Mouse (Mus musculus): ENCODE data around the gene Samd14. TPM values are rescaled to one million over a fixed set of nuclear protein-coding genes. Genes with fewer than 3 reads are reported as not detected.

Gene Samd14
- polyA plus RNA-seq, 1 experiment: 0.75 TPM

GRCm38 (mm10) chr11:95026849-95027248 lies 17.2 kb downstream of the Samd14 start:
- no peak overlapping the region for H3K27ac ChIP-seq (ENCODE audit: control insufficient read depth, insufficient read depth, low read depth, low read length)
- H3K36me3 ChIP-seq (ENCODE audit: control insufficient read depth, insufficient read depth, low read length): 0 out of 2 replicates have a peak, but pooled peaks cover 1% of the 10 kb centered on the region
- no peaks in the 10 kb centered on the region for H3K4me1 ChIP-seq (ENCODE audit: control insufficient read depth, insufficient read depth, low read length)
- no peaks in the 10 kb centered on the region for H3K27me3 ChIP-seq (ENCODE audit: control insufficient read depth, insufficient read depth, low read length)
- H3K4me3 ChIP-seq (ENCODE audit: control insufficient read depth, low read depth, low read length): no peak overlapping the region
- TF ChIP-seq CTCF (IDR thresholded peaks at IDR 0.05; ENCODE audit: control insufficient read depth, insufficient read depth, insufficient replicate concordance, low read depth, low read length) (no peak), POLR2A (IDR thresholded peaks at IDR 0.05; ENCODE audit: control insufficient read depth, low read depth, low read length) (no peak)

- Histone ChIP-seq H3K27ac (ENCODE audit: control insufficient read depth, insufficient read depth, low read depth, low read length) (no peak overlapping the region), H3K27me3 (ENCODE audit: control insufficient read depth, insufficient read depth, low read length) (no peaks in the 10 kb centered on the region), H3K4me1 (ENCODE audit: control insufficient read depth, insufficient read depth, low read length) (no peaks in the 10 kb centered on the region), H3K36me3 (ENCODE audit: control insufficient read depth, insufficient read depth, low read length) (peaks cover 1% of the 10 kb centered on the region; the same call in 1 of the 2 replicates), H3K4me3 (ENCODE audit: control insufficient read depth, low read depth, low read length) (no peak overlapping the region)
- no peak for TF ChIP-seq POLR2A (IDR thresholded peaks at IDR 0.05; ENCODE audit: control insufficient read depth, low read depth, low read length)
- no peak for TF ChIP-seq CTCF (IDR thresholded peaks at IDR 0.05; ENCODE audit: control insufficient read depth, insufficient read depth, insufficient replicate concordance, low read depth, low read length)
Measured at GRCm38 (mm10) chr11:95027850-95028470, 18.3 kb downstream of the Samd14 start.

GRCm38 (mm10) chr11:95032945-95033344 lies 23.3 kb downstream of the Samd14 start:
- Histone ChIP-seq H3K4me3 (ENCODE audit: control insufficient read depth, low read depth, low read length) (no peak overlapping the region), H3K36me3 (ENCODE audit: control insufficient read depth, insufficient read depth, low read length) (peaks cover 1% of the 10 kb centered on the region; the same call in 1 of the 2 replicates), H3K4me1 (ENCODE audit: control insufficient read depth, insufficient read depth, low read length) (no peaks in the 10 kb centered on the region), H3K27me3 (ENCODE audit: control insufficient read depth, insufficient read depth, low read length) (no peaks in the 10 kb centered on the region), H3K27ac (ENCODE audit: control insufficient read depth, insufficient read depth, low read depth, low read length) (no peak overlapping the region)
- TF ChIP-seq CTCF (IDR thresholded peaks at IDR 0.05; ENCODE audit: control insufficient read depth, insufficient read depth, insufficient replicate concordance, low read depth, low read length) (no peak), POLR2A (IDR thresholded peaks at IDR 0.05; ENCODE audit: control insufficient read depth, low read depth, low read length) (no peak)

GRCm38 (mm10) chr11:95033617-95034016 lies 23.9 kb downstream of the Samd14 start:
- Histone ChIP-seq H3K4me1 (ENCODE audit: control insufficient read depth, insufficient read depth, low read length) (peaks cover 3% of the 10 kb centered on the region; the same call in 1 of the 2 replicates), H3K27me3 (ENCODE audit: control insufficient read depth, insufficient read depth, low read length) (no peaks in the 10 kb centered on the region), H3K4me3 (ENCODE audit: control insufficient read depth, low read depth, low read length) (no peak overlapping the region), H3K36me3 (ENCODE audit: control insufficient read depth, insufficient read depth, low read length) (peaks cover 1% of the 10 kb centered on the region; the same call in 1 of the 2 replicates), H3K27ac (ENCODE audit: control insufficient read depth, insufficient read depth, low read depth, low read length) (no peak overlapping the region)
- TF ChIP-seq CTCF (IDR thresholded peaks at IDR 0.05; ENCODE audit: control insufficient read depth, insufficient read depth, insufficient replicate concordance, low read depth, low read length): no peak
- TF ChIP-seq POLR2A (IDR thresholded peaks at IDR 0.05; ENCODE audit: control insufficient read depth, low read depth, low read length): no peak

- Histone ChIP-seq H3K27me3 (ENCODE audit: control insufficient read depth, insufficient read depth, low read length) (no peaks in the 10 kb centered on the region), H3K36me3 (ENCODE audit: control insufficient read depth, insufficient read depth, low read length) (peaks cover 1% of the 10 kb centered on the region; the same call in 1 of the 2 replicates), H3K27ac (ENCODE audit: control insufficient read depth, insufficient read depth, low read depth, low read length) (no peak overlapping the region), H3K4me3 (ENCODE audit: control insufficient read depth, low read depth, low read length) (no peak overlapping the region), H3K4me1 (ENCODE audit: control insufficient read depth, insufficient read depth, low read length) (peaks cover 5% of the 10 kb centered on the region)
- TF ChIP-seq CTCF (IDR thresholded peaks at IDR 0.05; ENCODE audit: control insufficient read depth, insufficient read depth, insufficient replicate concordance, low read depth, low read length): no peak
- no peak for TF ChIP-seq POLR2A (IDR thresholded peaks at IDR 0.05; ENCODE audit: control insufficient read depth, low read depth, low read length)
Measured at GRCm38 (mm10) chr11:95034902-95035301, 25.2 kb downstream of the Samd14 start.

- Histone ChIP-seq H3K27me3 (ENCODE audit: control insufficient read depth, insufficient read depth, low read length) (no peaks in the 10 kb centered on the region), H3K4me1 (ENCODE audit: control insufficient read depth, insufficient read depth, low read length) (peaks cover 16% of the 10 kb centered on the region), H3K4me3 (ENCODE audit: control insufficient read depth, low read depth, low read length) (no peak overlapping the region), H3K27ac (ENCODE audit: control insufficient read depth, insufficient read depth, low read depth, low read length) (no peak overlapping the region), H3K36me3 (ENCODE audit: control insufficient read depth, insufficient read depth, low read length) (peaks cover 1% of the 10 kb centered on the region; the same call in 1 of the 2 replicates)
- TF ChIP-seq CTCF (IDR thresholded peaks at IDR 0.05; ENCODE audit: control insufficient read depth, insufficient read depth, insufficient replicate concordance, low read depth, low read length): no peak
- no peak for TF ChIP-seq POLR2A (IDR thresholded peaks at IDR 0.05; ENCODE audit: control insufficient read depth, low read depth, low read length)
Measured at GRCm38 (mm10) chr11:95036521-95036920, 26.8 kb downstream of the Samd14 start.

GRCm38 (mm10) chr11:95037306-95037705 lies 27.6 kb downstream of the Samd14 start:
- no peak overlapping the region for H3K27ac ChIP-seq (ENCODE audit: control insufficient read depth, insufficient read depth, low read depth, low read length)
- H3K4me3 ChIP-seq (ENCODE audit: control insufficient read depth, low read depth, low read length): no peak overlapping the region
- H3K36me3 ChIP-seq (ENCODE audit: control insufficient read depth, insufficient read depth, low read length): no peaks in the 10 kb centered on the region
- H3K4me1 ChIP-seq (ENCODE audit: control insufficient read depth, insufficient read depth, low read length): peaks cover 16% of the 10 kb centered on the region
- no peaks in the 10 kb centered on the region for H3K27me3 ChIP-seq (ENCODE audit: control insufficient read depth, insufficient read depth, low read length)
- TF ChIP-seq CTCF (IDR thresholded peaks at IDR 0.05; ENCODE audit: control insufficient read depth, insufficient read depth, insufficient replicate concordance, low read depth, low read length) (no peak), POLR2A (IDR thresholded peaks at IDR 0.05; ENCODE audit: control insufficient read depth, low read depth, low read length) (no peak)
